Mouse (Mus musculus): ENCODE results near the gene Gm10058. TPM values are rescaled to one million over a fixed set of nuclear protein-coding genes. Genes with fewer than 3 reads are reported as not detected.

Gene Gm10058
- polyA plus RNA-seq (2012; rRNA removed) = not detected in 2 replicates

DNA sequence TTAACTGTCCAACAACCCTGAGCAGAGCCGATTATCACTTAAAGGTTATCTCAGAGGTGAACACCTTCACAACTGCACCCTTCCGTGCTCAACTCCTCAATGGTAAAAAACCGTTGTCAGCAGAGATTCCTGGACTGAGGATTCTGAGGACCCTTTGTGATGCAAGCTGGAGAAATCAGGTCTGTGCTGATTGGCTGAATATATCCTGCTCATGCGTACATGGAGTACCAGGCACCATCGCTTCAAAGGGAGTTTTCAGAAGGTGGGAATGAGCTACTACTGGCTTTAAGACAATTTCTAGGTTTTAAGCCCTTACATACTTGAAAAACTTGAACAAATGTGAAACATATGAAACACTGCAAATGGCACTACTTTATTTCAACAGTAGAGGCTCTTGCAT, at the start of gene Gm10058:
TSS of gene Gm10058 (minus strand) at position 101 of the 400 bp plus-strand sequence.

